ENCODE assay signal across 9 mouse cellular contexts in the genomic region with DNA sequence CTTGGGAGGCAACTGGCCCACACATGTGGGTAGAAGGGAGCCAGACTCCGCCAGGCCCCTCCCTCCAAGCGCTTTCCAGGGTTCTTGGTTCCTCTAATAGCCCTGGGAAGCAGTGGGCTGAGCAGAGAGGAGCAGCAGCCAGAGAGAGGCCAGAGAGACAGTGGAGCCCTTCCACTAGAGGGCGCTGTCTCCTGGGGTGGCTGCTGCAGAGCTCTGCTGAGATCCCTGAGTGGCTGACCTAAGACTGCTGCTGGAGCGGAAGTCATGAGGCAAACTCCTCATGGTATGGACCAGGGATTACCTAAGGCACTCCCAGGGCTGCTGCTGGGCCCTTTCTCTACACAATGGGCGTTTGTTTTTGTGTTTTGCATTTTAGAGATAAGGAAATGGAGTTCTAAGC. TPM values are rescaled to one million over a fixed set of nuclear protein-coding genes. Genes with fewer than 3 reads are reported as not detected.
DNase-seq lines count a peak whose midpoint lies in the region; ATAC-seq and TF ChIP-seq lines count a peak whose summit lies in the region.
"Had no signal": no experiment of that assay in that cellular context is flagged by ENCODE, and none has a peak within 500 bp of the region (broad histone marks: within the 10 kb centered on the region; RNA-seq: fewer than 3 reads in every experiment).

No protein-coding gene starts in this region.

- no peak overlapping the region for H3K4me3 ChIP-seq in hindbrain, embryonic 10.5 days
- no peak overlapping the region for H3K4me3 ChIP-seq in hindbrain, embryonic 13.5 days
- no peak overlapping the region for H3K4me3 ChIP-seq in cortical plate, adult 2 months (ENCODE audit: insufficient read depth, low read length)
- H3K4me3 ChIP-seq: liver, embryonic 15.5 days had no signal

- no peak overlapping the region for H3K4me2 ChIP-seq in hindbrain, embryonic 13.5 days
- H3K4me2 ChIP-seq: liver, embryonic 15.5 days had no signal

- peak overlapping the region; percentile 50; the same call in 1 of the 2 replicates for H3K27ac ChIP-seq in hindbrain, embryonic 10.5 days
- no peak overlapping the region for H3K27ac ChIP-seq in hindbrain, embryonic 13.5 days
- H3K27ac ChIP-seq in cortical plate, adult 2 months (ENCODE audit: insufficient read depth, low read length), result no peak overlapping the region
- H3K27ac ChIP-seq: liver, embryonic 15.5 days had no signal

- peak; percentile 28; the same call in 1 of the 2 replicates for TF ChIP-seq CTCF in cortical plate, adult 2 months (IDR thresholded peaks at IDR 0.05; ENCODE audit: extremely low read depth, insufficient read depth, low read length)

- peaks cover 87% of the 10 kb centered on the region for H3K4me1 ChIP-seq in hindbrain, embryonic 10.5 days (replicated peaks)
- H3K4me1 ChIP-seq in hindbrain, embryonic 13.5 days (replicated peaks), result peaks cover 76% of the 10 kb centered on the region
- H3K4me1 ChIP-seq in cortical plate, adult 2 months (ENCODE audit: control insufficient read depth, insufficient read depth, low read length), result no peaks in the 10 kb centered on the region
- H3K4me1 ChIP-seq: liver, embryonic 15.5 days had no signal

- H3K9ac ChIP-seq in hindbrain, embryonic 13.5 days, result no peak overlapping the region
- H3K9ac ChIP-seq: liver, embryonic 15.5 days had no signal

- no peak for ATAC-seq in hindbrain, embryonic 13.5 days (ENCODE audit: low FRiP score)

- peaks cover 12% of the 10 kb centered on the region for H3K36me3 ChIP-seq in hindbrain, embryonic 10.5 days
- H3K36me3 ChIP-seq in hindbrain, embryonic 13.5 days, result no peaks in the 10 kb centered on the region
- H3K36me3 ChIP-seq: liver, embryonic 15.5 days had no signal

- H3K9me3 ChIP-seq in hindbrain, embryonic 10.5 days, result no peaks in the 10 kb centered on the region
- H3K9me3 ChIP-seq in hindbrain, embryonic 13.5 days, result no peaks in the 10 kb centered on the region
- H3K9me3 ChIP-seq: liver, embryonic 15.5 days had no signal

- DNase-seq in hindbrain, embryonic 10.5 days (ENCODE audit: low spot score), result no peak
- peak; percentile 52 for DNase-seq in urinary bladder, postnatal 25 days (ENCODE audit: low spot score)
- no peak for DNase-seq in urinary bladder, postnatal 10 days (ENCODE audit: low spot score)
- peak; percentile 83 for DNase-seq in thymus, postnatal 4 days
- DNase-seq in heart, adult 8-10 months (ENCODE audit: low spot score), result no peak
- DNase-seq in ovary, postnatal 14 days (ENCODE audit: low spot score), result no peak

- WGBS in hindbrain, embryonic 10.5 days, result 74% methylated on average over 5 of the region's 5 CpGs
- 71% methylated on average over 5 of the region's 5 CpGs for WGBS in hindbrain, embryonic 13.5 days

- TF ChIP-seq POLR2A in cortical plate, adult 2 months (IDR thresholded peaks at IDR 0.05; ENCODE audit: extremely low read depth, insufficient read depth, low read length), result no peak

- H3K27me3 ChIP-seq in hindbrain, embryonic 10.5 days (ENCODE audit: insufficient read depth, poor library complexity, severe bottlenecking), result no peaks in the 10 kb centered on the region
- H3K27me3 ChIP-seq in hindbrain, embryonic 13.5 days, result no peaks in the 10 kb centered on the region
- H3K27me3 ChIP-seq: liver, embryonic 15.5 days had no signal

RNA-seq across cellular contexts. Expression of a gene that starts 20.4 kb away (rescaled TPM):
- polyA plus RNA-seq in hindbrain, embryonic 10.5 days (2016; fragmentation: Nextera tagmentation; extraction: Ambion mirVana), result 13.4 and 21.5 TPM in 2 replicates
- 14.9 and 16.5 TPM in 2 replicates for polyA plus RNA-seq in hindbrain, embryonic 13.5 days (2015; fragmentation: Nextera tagmentation; extraction: Ambion mirVana)
- polyA plus RNA-seq in cortical plate, adult 2 months (2012; rRNA removed), result 17.1 TPM in 2 replicates
- under 1 TPM; 0.44 to 0.86 (median 0.45) TPM for total RNA-seq in heart, adult 8-10 months (2022)

Comparison
In these comparisons a context has a peak if more than half of its experiments do, and no peak if none do; other contexts are left out.
1. DNase-seq: peak in urinary bladder, postnatal 25 days (single experiment) and thymus, postnatal 4 days (single experiment); none in hindbrain, embryonic 10.5 days (single experiment), urinary bladder, postnatal 10 days (single experiment), heart, adult 8-10 months (single experiment) and ovary, postnatal 14 days (single experiment).